10 mouse cellular contexts compared by ENCODE assay signal in the genomic region with DNA sequence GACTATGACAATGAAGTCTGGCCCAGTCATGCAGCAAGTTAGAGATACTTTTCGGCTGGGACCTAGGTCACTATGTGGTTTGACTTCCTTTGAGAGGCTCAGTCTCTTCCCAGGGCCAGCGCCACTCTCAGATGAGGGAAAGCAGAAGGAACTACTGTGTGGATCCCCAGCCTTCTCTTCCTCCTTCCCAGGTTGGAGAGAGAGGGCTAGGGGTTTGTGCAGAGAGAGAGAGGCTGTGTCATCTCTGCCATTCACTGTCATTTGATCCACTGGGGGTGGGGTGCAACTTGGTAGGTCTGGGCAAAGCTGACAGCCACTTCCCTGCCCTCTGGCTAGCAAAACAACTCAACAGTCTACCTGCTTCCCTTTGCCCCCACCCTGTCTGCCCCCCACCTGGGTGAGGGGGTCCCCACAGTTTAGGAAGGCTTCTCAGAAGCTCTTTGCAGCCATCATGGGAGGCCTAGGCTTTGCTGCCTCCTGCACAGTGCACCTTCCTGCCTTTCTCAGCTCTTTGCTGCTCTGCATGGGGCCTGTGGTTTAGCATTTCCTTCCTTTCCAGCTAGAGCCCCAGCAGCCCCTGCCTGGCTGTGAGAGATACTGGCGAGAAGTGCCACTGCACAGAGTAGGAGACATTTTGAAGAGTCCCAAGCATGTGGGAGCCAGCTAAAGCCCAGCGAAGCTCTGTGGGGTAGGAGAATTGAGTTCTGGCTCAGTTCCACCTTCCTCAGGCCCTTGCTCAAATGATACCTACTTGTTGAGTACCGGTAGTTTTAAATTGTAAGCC. TPM values are rescaled to one million over a fixed set of nuclear protein-coding genes. Genes with fewer than 3 reads are reported as not detected.
DNase-seq lines count a peak whose midpoint lies in the region.
"Had no signal": no experiment of that assay in that cellular context is flagged by ENCODE, and none has a peak within 500 bp of the region (broad histone marks: within the 10 kb centered on the region; RNA-seq: fewer than 3 reads in every experiment).

No protein-coding gene starts in this region.

- H3K36me3 ChIP-seq in heart, embryonic 10.5 days: no peaks in the 10 kb centered on the region
- H3K36me3 ChIP-seq in limb, embryonic 10.5 days: no peaks in the 10 kb centered on the region
- H3K36me3 ChIP-seq: midbrain, embryonic 12.5 days had no signal

- WGBS in heart, embryonic 10.5 days: 39% methylated on average over 5 of the region's 5 CpGs
- 53% methylated on average over 5 of the region's 5 CpGs for WGBS in limb, embryonic 10.5 days

- peaks cover 18% of the 10 kb centered on the region for H3K4me1 ChIP-seq in heart, embryonic 10.5 days
- peaks cover 7% of the 10 kb centered on the region for H3K4me1 ChIP-seq in limb, embryonic 10.5 days
- H3K4me1 ChIP-seq: midbrain, embryonic 12.5 days had no signal

- H3K27ac ChIP-seq in heart, embryonic 10.5 days: peak overlapping the region; percentile 62
- H3K27ac ChIP-seq in limb, embryonic 10.5 days: peak overlapping the region; percentile 46
- H3K27ac ChIP-seq: midbrain, embryonic 12.5 days had no signal

- no peaks in the 10 kb centered on the region for H3K27me3 ChIP-seq in heart, embryonic 10.5 days (ENCODE audit: insufficient read depth, poor library complexity, severe bottlenecking)
- H3K27me3 ChIP-seq in limb, embryonic 10.5 days (ENCODE audit: low read depth, poor library complexity, severe bottlenecking): no peaks in the 10 kb centered on the region
- H3K27me3 ChIP-seq: midbrain, embryonic 12.5 days had no signal

- no peaks in the 10 kb centered on the region for H3K9me3 ChIP-seq in heart, embryonic 10.5 days
- no peaks in the 10 kb centered on the region for H3K9me3 ChIP-seq in limb, embryonic 10.5 days (replicated peaks)
- H3K9me3 ChIP-seq: midbrain, embryonic 12.5 days had no signal

- no peak for DNase-seq in heart, embryonic 10.5 days (ENCODE audit: low spot score)
- no peak for DNase-seq in heart, adult 8-10 months (ENCODE audit: low spot score)
- peak; percentile 85 for DNase-seq in T-cell, adult 2 months (ENCODE audit: low spot score)
- DNase-seq in limb, embryonic 10.5 days (ENCODE audit: low spot score): no peak
- peak; percentile 62 to 68 for DNase-seq in spleen, postnatal 36 days (ENCODE audit: low spot score in 2 of 2)
- no peak for DNase-seq in testis, postnatal 14 days (ENCODE audit: low spot score)
- no peak for DNase-seq in cerebellum, postnatal 10 days
- DNase-seq in cerebellum, postnatal 25 days: no peak
- DNase-seq: kidney, adult 9 months had no signal

- no peak overlapping the region for H3K4me3 ChIP-seq in heart, embryonic 10.5 days
- no peak overlapping the region for H3K4me3 ChIP-seq in limb, embryonic 10.5 days
- H3K4me3 ChIP-seq: midbrain, embryonic 12.5 days had no signal

RNA-seq across cellular contexts. Expression of a gene that starts 17.2 kb away (rescaled TPM):
- 1.3 and 2.4 TPM in 2 replicates for polyA plus RNA-seq in heart, embryonic 10.5 days (2016; fragmentation: Nextera tagmentation; extraction: Ambion mirVana)
- total RNA-seq in heart, adult 8-10 months (2022): 1 to 10 TPM; 1.5 to 5.1 (median 1.9) TPM
- polyA plus RNA-seq in limb, embryonic 10.5 days (2016; fragmentation: Nextera tagmentation; extraction: Ambion mirVana): 1.0 and 1.2 TPM in 2 replicates

RNA-seq across cellular contexts. Expression of a gene that starts 34.5 kb away (rescaled TPM):
- not detected in 2 replicates for polyA plus RNA-seq in heart, embryonic 10.5 days (2016; fragmentation: Nextera tagmentation; extraction: Ambion mirVana)
- total RNA-seq in heart, adult 8-10 months (2022): not detected
- not detected in 2 replicates for polyA plus RNA-seq in limb, embryonic 10.5 days (2016; fragmentation: Nextera tagmentation; extraction: Ambion mirVana)
- polyA plus RNA-seq: midbrain, embryonic 12.5 days had no signal

Comparison
In these comparisons a context has a peak if more than half of its experiments do, and no peak if none do; other contexts are left out.
1. DNase-seq: peak in T-cell, adult 2 months (single experiment) and spleen, postnatal 36 days (2 of 2); none in heart, embryonic 10.5 days (single experiment), heart, adult 8-10 months (single experiment), limb, embryonic 10.5 days (single experiment), testis, postnatal 14 days (single experiment), cerebellum, postnatal 10 days (0 of 2) and cerebellum, postnatal 25 days (0 of 2).